Mouse (Mus musculus): Measurements from ENCODE around the gene Evx2. TPM values are rescaled to one million over a fixed set of nuclear protein-coding genes. Genes with fewer than 3 reads are reported as not detected.

Evx2 gene
- total RNA-seq, 2 experiments from 2014 or later = not detected

DNA sequence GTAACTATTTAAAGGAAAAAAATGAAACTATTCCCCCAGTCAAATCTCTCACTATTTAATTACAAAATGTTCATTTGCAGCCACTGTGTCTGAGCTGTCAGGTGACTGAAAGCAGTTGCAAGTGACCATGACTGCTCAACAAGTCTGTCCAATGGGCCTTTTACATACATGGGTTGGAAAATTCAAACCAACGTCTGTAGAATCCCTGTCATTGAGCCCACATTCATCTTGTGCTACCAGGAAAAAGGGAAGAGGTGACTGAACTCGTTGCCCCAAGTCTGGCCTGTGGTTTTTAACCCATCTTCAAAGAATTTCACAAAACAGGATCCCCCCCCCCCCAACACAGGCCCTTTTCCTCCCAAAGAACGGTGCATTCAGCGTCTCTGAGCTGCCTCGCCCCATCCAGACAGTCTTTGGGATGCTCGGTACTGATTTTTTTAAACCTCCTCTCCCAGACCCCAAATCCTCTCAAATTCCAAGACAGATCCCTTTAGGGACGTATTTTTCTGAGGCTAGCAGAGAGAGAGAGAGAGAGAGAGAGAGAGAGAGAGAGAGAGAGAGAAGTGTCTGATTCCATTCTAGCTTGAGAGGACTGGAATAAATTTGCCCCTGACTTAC is 36.6 kb upstream of the Evx2 start:
- no peak for DNase-seq

DNA sequence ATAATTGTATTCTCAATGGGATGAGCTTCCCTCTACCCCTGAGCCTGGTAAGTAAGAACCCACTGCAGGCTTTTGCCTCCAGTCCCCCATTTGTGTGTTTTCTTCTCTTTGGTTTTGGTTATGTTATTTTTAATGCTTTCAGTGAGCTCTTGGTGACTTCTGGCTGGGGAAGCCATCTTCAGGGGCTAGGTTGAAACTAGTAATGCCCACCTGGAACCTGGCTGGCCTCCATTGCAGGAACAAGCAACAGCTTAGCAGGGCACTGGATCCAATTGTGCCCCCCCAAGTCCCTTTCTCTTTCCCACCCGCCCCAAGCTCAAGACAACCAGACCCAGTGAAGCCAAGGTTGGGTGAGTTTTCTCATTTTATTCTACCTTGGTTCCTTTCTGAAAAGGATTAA is 36.0 kb upstream of the Evx2 start:
- no peak for DNase-seq

DNA sequence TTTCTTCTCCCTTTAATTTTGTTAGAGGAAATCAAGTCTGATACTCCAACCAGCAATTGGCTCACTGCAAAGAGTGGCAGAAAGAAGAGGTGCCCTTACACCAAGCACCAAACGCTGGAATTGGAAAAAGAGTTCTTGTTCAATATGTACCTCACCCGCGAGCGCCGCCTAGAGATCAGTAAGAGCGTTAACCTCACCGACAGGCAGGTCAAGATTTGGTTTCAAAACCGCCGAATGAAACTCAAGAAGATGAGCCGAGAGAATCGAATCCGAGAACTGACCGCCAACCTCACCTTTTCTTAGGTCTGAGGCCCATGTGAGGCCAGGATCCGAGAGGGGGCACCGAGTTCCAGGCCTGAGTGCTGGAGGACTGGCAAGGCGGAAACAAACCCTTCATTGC is 34.7 kb upstream of the Evx2 start:
- no peak for DNase-seq

DNA sequence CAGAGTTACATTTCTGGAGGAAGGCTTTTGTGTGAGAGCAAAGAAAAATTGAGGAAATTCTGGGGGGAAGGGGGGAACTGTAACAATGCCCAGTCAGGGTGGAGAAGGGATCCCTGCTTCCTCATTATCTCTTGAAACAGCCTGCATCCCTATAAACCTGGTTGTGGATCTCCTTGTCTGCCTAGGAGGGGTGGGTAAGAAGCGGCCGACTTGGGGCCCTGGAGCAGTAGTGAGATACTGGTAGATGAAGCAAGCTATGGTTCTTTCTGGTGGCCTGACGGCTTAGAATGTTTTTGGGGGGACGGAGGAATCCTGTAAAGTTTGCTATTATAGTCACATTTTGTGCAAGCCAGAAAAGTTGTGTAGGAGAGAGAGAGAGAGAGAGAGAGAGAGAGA is 34.1 kb upstream of the Evx2 start:
- DNase-seq = no peak

DNA sequence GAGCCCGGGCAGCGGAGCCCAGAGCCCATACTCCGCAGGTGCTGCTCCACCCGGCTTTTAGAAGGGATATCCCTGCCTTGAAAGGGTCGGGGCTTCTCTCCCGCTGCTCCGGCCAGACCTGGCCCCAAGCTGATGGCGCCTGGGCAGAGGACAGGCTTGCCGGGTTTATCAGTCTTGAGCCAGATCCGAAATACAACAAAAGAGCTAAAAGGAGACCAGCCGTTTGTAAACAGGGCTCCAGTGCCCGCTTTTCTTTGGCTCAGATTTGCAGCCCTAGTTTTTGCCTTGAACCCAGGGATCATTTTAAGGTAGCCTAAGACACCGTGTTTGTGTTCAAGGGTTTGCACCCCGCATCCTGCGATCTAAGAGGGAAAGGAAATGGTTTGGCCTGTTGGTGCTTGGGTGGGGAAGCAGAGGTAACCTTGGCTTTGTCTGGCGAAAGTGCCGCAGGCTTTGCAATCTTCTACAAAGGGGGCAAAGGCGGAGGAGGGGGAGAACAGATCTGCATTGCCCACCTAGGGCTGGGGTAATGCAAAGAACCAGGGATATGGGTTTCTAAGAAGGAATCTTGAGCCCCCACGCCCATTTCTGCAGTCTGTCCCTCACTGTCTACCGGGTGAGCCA is 33.6 kb upstream of the Evx2 start:
- DNase-seq = no peak

DNA sequence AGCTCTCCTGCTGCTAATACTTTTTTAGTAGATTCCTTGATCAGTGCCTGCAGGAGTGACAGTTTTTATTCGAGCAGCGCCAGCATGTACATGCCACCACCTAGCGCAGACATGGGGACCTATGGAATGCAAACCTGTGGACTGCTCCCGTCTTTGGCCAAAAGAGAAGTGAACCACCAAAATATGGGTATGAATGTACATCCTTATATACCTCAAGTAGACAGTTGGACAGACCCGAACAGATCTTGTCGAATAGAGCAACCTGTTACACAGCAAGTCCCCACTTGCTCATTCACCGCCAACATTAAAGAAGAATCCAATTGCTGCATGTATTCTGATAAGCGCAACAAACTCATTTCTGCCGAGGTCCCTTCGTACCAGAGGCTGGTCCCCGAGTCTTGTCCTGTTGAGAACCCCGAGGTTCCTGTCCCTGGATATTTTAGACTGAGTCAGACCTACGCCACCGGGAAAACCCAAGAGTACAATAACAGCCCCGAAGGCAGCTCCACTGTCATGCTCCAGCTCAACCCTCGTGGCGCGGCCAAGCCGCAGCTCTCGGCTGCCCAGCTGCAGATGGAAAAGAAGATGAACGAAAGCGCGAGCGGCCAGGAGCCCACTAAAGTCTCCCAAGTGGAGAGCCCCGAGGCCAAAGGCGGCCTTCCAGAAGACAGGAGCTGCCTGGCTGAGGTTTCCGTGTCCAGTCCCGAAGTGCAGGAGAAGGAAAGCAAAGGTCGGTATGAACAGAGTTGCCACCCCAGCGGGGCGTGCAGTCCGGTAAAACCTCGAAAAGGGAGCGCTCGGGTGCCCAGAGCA is 32.8 kb upstream of the Evx2 start:
- DNase-seq = no peak

DNA sequence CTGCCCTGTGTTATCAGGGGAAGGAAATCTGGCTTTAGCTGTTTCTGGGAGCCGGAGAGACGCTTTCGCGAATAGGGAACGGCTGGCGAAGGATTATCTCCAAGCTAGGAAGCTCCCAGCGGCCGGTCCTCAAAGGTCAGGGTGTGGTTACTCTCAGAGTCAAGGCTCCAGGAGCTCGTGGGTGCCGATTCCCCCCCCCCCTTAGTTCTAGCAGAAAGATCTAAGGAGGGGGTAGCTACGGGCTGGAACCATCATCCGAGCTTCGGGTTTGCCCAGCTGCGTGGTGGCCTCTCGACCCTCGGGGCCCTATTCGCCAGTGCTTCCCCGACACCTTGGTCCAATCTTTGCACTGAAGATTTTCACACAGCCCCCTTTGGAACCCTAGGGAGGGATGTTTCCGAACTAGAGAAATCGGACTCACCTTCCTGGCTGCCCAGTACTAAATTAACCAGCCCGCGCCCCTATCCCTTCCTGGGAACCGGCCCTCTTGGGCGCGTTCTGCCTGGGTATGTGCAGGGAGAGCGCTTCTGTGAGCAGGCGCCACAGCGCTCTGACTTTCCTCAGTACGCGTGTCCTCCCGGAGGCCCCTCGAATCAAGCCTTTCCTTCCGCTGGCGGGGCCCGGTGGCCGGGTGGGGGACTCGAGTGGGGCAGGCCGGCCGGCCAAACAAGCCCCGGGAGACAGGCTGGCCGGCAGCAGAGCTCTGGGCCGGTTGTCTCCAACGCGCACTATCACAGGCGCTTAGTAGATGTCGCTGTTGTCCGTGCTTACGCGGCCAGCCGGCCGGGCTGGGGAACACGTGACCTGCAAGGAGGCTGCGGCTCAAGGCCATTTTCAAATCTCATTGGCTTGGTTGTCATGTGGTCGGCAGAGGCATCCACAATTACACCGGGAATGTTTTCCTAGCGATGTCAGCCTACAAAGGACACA is 31.9 kb upstream of the Evx2 start, which contains the start of gene Hoxd10:
Hoxd10 (plus strand) TSS at position 903 of the 930 bp plus-strand sequence.
- peak in 1 of 2 experiments; percentile 50 for DNase-seq

DNA sequence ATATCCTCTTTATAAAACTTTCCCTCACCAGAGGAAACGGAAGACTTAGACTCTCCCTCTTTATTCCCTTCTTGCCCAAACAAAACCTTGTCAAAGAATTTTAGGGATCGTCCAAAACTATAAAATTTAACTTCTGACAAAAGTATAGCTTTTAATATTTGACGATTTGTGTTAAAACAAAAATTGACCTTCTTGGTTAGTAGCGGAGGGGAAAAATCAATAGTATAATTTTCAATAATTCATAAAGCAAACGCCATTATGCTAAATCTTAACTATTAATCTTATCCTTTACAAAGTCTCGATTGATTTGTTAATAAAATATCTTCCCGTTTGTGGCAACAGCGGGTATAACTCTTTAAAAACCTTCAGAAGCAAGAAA is 31.0 kb upstream of the Evx2 start:
- DNase-seq = no peak

DNA sequence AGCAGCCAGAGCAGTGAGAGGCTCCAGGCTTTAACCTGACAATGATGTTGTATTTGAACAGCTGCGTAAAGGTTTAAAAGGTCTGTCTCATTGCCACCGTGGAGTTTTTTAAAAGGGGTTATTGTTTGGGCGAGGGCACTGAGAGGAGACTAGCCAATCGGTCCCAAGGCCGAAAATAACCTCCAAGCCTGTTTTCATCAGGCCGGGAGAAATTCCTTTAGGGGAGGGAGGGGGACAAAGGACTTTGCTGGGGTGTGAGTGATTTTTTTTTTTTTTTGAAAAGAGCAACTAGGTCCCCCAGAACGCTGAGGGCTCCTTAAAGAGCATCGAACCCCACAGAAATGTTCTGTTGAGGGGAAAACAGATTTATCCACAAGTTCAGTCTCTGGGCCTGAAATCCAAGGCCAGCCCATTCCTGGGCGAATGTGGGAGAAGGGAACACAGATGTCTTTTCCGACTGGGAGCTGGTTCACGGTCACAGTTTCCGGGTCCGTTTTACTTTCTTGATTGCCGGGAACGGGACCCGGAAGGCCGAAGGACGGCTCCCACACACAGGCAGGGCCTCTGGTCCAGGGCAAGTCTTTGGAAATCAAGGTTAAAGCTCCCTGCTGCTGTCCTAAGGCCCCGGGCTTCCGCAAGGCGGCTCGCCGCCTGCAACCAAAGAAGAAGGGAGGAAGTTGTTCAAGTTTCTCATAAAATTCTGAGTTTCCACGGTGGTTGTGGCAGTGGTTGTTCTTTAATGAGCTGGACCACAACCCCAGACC is 30.4 kb upstream of the Evx2 start:
- no peak for DNase-seq

DNA sequence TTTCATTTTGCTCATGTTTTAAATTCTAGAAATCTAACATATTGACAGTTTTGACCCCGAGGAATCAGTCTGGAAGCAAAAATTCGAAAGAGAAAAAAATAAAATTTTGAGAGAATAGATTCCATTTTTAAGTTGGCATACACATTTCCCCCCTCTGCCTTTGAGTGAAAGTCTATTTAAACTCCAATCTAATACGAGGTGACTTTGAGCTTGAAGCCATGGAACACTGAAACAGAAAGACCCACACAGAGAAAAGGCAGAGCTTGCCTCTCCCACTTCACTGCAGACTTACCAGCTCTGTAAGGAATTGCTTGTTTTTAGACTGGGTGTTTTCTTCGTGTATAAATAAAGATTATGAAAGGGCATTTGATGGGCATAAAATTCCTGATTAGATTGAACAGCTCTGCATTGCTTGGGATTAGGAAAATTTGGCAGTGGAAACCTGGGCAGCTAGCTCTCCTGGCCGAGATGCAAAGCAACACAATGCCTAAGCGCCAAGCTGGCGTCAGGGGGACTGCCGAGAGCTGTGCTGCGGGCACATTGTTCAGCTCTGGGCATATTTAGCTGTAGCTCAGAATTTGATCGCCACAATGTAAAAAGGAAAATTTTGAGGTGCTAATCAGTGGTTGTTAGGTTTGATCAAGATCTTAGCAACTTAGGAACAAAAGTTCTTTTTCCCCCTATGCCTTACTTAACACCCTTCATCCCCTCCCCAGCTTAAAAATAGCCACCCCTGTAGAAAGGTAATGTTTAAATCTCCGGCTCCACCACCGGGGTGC is 29.6 kb upstream of the Evx2 start:
- DNase-seq = no peak

DNA sequence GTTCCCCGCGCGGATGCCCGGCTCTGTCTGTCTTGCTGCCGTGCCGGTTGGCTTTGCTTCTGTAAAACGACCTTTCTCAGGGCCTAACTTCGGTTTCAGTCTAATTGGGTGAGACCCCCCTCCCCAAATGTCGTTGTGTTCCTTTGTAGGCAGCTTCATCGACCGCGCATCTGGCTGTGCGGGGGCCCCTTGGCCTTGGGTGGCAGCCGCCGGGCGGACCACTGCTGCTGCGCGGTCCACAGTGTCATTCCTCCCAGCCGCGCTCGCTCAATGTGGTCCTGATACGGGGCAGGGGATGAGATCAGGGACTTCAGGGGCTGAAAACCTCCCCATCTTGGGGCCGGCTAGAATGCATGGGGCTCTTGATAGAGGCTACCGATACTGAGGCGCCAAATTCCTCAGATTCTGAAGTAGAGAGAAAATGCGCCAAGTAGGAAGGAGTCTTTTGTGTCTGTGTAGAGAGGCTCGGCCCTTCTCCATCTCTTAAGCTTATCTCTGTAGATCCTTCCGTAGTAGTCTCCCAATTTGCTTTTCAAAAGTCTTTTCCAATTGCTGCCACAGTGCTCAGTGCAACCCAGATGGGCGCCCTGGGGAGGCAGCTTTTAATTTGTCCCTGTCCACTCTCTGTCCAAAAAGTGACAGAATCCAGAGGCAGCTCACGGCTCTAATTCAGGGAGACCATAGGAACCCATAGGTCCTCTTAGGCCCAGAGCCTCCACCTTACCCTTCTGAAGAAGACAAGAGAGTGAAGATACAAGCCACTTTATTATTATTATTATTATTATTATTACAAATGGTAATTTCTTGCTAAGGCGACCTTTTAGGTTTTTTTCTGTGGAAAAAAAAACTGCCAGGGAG is 28.6 kb upstream of the Evx2 start:
- no peak for DNase-seq

DNA sequence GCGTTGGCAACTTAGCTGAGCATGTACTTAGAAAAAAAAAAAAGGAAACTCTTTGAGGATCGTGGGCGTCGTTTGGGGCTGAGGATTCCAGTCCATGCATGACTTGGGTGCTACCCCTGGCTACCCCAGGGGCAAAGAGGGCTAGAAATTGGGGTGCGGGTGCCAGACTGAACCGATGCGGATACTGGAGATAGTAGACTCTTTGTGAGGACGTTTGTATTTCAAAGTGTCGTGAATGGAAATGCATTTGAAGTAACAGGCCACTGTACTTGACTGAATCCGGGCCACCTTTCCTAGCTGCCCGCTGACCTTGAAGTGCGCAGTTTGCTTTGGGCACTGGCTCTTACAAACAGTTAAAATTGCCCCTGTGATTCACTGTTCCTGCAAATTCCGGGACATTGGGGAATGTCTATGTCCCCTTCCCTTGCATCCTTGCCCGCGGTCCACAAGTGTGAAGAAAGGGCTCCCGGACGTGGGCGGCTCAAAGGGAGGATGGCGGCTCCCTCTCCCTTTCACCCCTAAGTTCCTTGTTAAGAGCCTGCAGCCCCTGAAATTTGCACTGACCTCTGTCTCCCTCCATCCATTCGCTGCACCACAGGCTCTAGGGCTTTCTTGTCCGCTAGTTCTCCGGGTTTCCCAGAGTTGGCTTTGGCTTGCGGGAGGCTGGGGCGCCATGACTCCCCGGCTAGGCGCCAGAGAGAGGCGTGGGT is 27.8 kb upstream of the Evx2 start:
- no peak for DNase-seq

DNA sequence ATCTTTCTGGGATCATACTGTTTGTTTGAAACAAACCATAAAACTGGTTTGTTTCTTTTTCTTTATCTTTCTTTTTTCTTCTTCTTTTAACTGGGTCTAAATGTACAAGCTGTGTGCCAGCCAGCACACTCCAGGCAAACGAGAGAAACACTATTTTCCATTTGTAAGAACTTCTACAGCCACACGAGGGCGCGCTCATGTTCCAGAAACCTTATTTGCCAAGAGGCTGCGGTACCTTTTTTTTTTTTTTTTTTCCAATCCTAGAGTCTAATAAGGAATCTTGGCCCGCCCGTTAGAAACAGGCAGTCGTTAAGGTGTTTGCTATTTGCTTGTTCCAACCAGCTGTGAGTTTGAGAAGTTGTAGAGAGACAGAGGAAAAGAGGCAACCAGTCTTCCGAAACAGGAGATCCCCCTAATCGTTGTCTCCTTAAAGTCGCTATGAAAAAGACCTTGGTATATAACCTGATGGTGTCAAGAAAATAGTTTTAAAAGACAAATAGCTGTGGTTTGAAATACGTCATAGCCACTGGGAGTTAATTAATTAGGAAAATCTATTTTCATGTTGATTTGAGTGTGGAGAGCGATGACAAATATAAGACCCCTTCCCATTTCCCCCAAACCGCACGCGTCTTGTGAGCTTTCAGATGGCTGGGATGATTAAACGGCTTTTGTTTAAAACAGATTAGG is 27.1 kb upstream of the Evx2 start:
- DNase-seq = peak; percentile 52 to 74

DNA sequence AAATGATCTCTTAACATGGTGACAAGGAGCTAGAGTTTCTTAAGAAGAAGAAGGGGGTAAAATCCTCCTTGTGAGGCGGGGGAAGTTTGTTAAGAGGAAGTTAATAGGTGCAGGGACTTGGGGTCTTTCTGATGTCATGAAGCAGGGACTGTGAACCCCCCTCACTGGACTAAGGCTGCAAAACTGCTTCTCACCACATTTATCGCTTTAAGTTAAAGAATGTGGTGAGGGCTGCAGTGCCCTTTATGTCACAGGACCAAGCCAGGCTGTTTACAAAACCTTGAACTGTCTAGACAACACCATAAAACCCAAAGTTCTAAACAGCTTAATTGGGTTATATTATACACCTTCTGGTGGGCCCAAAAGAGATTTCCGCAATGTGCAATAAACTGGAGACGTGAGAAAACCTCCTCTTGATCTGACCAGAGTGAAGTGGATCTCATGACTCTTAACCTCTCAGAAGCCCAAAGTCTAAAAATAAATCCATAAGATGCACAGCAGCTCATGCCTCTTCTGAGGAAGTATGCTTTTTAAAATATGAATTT is 25.8 kb upstream of the Evx2 start:
- DNase-seq = no peak

DNA sequence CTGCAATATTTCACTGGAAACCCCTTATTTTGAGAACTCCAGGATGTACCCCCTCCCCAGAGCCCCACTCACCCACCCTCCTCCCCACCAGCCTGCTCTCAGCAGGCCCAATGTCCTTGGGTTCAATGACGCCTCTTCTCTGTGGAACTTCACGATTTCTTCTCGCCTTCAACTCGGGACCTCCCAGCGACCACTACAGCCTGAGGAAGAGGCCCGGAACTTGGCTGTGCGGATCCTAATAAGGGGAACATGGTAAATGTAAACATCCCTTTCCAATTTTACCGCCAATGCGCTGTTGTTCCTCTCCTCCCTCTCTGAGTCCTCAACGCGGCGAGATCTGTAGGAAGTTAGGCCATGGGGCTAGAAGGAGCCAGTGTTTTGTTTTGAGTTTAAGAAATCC is 24.7 kb upstream of the Evx2 start:
- DNase-seq = no peak

DNA sequence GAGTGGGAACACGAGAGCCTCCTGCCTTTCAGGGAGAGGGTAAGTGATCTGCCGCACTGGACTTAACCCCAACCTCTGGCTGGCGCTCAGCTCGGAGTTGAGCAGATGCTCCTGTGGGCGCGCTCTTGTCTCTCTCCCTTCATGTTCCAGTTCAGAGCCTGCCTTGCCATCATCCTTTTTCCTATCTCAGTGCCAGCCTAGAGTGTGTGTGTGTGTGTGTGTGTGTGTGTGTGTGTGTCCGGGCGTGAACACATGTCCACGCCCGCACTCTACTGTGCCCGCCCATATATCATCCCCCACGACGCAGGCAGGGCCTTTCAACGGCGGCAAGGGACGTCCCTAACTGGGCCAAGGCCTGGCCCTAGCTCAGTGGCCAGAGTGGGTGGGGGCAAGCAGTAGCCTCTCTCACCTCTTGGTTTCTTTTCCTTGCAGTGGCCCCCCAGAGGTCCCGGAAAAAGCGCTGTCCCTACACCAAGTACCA is 24.2 kb upstream of the Evx2 start:
- no peak for DNase-seq

DNA sequence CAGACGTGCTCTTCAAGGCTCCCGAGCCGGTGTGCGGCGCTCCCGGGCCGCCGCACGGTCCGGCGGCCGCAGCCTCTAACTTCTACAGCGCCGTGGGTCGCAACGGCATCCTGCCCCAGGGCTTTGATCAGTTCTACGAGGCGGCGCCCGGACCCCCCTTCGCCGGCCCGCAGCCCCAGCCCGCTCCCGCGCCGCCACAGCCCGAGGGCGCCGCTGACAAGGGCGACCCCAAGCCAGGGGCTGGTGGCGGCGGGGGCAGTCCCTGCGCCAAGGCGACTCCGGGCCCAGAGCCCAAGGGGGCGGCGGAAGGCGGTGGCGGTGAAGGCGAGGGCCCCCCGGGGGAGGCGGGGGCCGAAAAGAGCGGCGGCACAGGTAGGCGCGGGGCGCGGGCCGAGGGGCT is 23.4 kb upstream of the Evx2 start:
- no peak for DNase-seq
